Mouse (Mus musculus): ENCODE measurements around the gene Dnajc4. TPM values are rescaled to one million over a fixed set of nuclear protein-coding genes. Genes with fewer than 3 reads are reported as not detected.

Gene Dnajc4
- polyA plus RNA-seq, 1 experiment = 12.2 TPM

DNA sequence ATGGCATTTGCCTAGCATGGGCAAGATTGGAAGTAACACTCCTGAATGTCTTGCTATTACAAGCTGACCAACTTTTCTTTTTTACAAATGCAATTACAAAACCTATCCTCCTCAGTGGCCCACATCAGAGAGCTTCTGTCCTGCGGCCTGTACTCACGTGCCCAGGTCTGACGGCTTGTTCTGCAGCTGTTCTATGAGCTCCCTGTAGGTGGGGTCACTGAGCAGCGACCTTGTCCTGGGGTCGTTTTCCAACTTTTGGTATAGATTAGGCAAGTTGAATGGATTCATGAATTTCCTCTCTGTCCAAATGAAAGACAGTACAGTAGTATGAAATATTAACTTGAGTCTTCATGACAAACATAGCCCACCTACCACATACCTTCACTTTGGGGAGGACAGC, 41.6 kb upstream of the Dnajc4 start:
- H3K79me2 ChIP-seq (ENCODE audit: control insufficient read depth, insufficient read depth) = peaks cover 65% of the 10 kb centered on the region

GRCm38 (mm10) chr19:7029531-7029930, 37.2 kb upstream of the Dnajc4 start:
- no peak for TF ChIP-seq MYOG (IDR thresholded peaks at IDR 0.05; ENCODE audit: control insufficient read depth, extremely low read depth, insufficient read length)
- no peak for TF ChIP-seq MAX (IDR thresholded peaks at IDR 0.05)
- TF ChIP-seq USF1 (IDR thresholded peaks at IDR 0.05; ENCODE audit: low read depth) = no peak
- TF ChIP-seq CTCF (IDR thresholded peaks at IDR 0.05; ENCODE audit: control insufficient read depth, insufficient read depth, insufficient read length) = no peak
- TF ChIP-seq FOSL1 (IDR thresholded peaks at IDR 0.05; ENCODE audit: insufficient read depth, low read length, poor library complexity, severe bottlenecking) = no peak
- TF ChIP-seq CEBPB (IDR thresholded peaks at IDR 0.05; ENCODE audit: low read depth) = no peak
- TF ChIP-seq MYOD1 (IDR thresholded peaks at IDR 0.05; ENCODE audit: control insufficient read depth, insufficient read length, low read depth) = no peak
- Histone ChIP-seq H3ac (ENCODE audit: control insufficient read depth, insufficient read length, low read depth) (no peak overlapping the region), H3K36me3 (ENCODE audit: control insufficient read depth, insufficient read depth) (peaks cover 99% of the 10 kb centered on the region), H3K27me3 (ENCODE audit: control insufficient read depth, insufficient read depth, insufficient read length) (no peaks in the 10 kb centered on the region), H3K4me3 (ENCODE audit: insufficient read depth, poor library complexity, severe bottlenecking) (no peak overlapping the region), H3K79me2 (ENCODE audit: control insufficient read depth, insufficient read depth) (peaks cover 20% of the 10 kb centered on the region), H3K79me3 (ENCODE audit: low read depth) (no peaks in the 10 kb centered on the region)

More for the DNA sequence above, 41.6 kb upstream of the Dnajc4 start:
- H3K4me3 ChIP-seq (ENCODE audit: insufficient read depth, poor library complexity, severe bottlenecking) = no peak overlapping the region
- TF ChIP-seq FOSL1 (IDR thresholded peaks at IDR 0.05; ENCODE audit: insufficient read depth, low read length, poor library complexity, severe bottlenecking) (no peak), USF1 (IDR thresholded peaks at IDR 0.05; ENCODE audit: low read depth) (no peak)
- H3K36me3 ChIP-seq (ENCODE audit: control insufficient read depth, insufficient read depth) = peaks cover 90% of the 10 kb centered on the region
- H3ac ChIP-seq (ENCODE audit: control insufficient read depth, insufficient read length, low read depth) = no peak overlapping the region
- H3K27me3 ChIP-seq (ENCODE audit: control insufficient read depth, insufficient read depth, insufficient read length) = no peaks in the 10 kb centered on the region
- H3K79me3 ChIP-seq (ENCODE audit: low read depth) = peaks cover 39% of the 10 kb centered on the region

GRCm38 (mm10) chr19:7020224-7020641, 27.9 kb upstream of the Dnajc4 start:
- Histone ChIP-seq H3K79me3 (ENCODE audit: low read depth) (no peaks in the 10 kb centered on the region), H3K27me3 (ENCODE audit: control insufficient read depth, insufficient read depth, insufficient read length) (no peaks in the 10 kb centered on the region), H3K79me2 (ENCODE audit: control insufficient read depth, insufficient read depth) (no peaks in the 10 kb centered on the region), H3K4me3 (ENCODE audit: insufficient read depth, poor library complexity, severe bottlenecking) (no peak overlapping the region), H3ac (ENCODE audit: control insufficient read depth, insufficient read length, low read depth) (no peak overlapping the region), H3K36me3 (ENCODE audit: control insufficient read depth, insufficient read depth) (peaks cover 70% of the 10 kb centered on the region)
- peak; percentile 23 for TF ChIP-seq CTCF (IDR thresholded peaks at IDR 0.05; ENCODE audit: control insufficient read depth, insufficient read depth, insufficient read length)
- no peak for TF ChIP-seq FOSL1 (IDR thresholded peaks at IDR 0.05; ENCODE audit: insufficient read depth, low read length, poor library complexity, severe bottlenecking)

DNA sequence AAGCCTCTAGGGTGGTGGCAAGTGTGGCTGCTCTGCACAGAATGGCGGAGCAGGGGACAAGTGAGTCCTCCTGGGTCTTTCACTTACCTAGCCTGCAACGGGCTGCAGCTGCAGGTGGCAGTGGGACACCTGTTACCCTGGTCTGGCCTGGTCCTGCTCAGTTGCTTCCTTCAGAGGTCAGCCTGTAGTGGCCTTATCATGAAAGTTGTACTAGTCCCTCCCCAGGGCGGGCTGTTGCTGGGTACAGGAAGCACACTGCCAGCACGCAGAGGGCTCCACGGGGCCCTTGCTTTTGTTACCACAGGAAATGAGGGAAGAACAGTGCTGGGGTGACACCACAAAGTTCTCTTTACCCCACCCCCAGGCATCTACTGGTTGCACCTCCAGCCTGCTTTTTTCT, 26.8 kb upstream of the Dnajc4 start, which contains the start of gene Fermt3:
Gene Fermt3 (minus strand): TSS at position 279 of the 400 bp plus-strand sequence.
- H3K79me2 ChIP-seq (ENCODE audit: control insufficient read depth, insufficient read depth) = no peaks in the 10 kb centered on the region
- H3K27me3 ChIP-seq (ENCODE audit: control insufficient read depth, insufficient read depth, insufficient read length) = no peaks in the 10 kb centered on the region
- TF ChIP-seq USF1 (IDR thresholded peaks at IDR 0.05; ENCODE audit: low read depth) (no peak), CTCF (IDR thresholded peaks at IDR 0.05; ENCODE audit: control insufficient read depth, insufficient read depth, insufficient read length) (no peak), MYOD1 (IDR thresholded peaks at IDR 0.05; ENCODE audit: control insufficient read depth, insufficient read length, low read depth) (no peak), CEBPB (IDR thresholded peaks at IDR 0.05; ENCODE audit: low read depth) (no peak), MYOG (IDR thresholded peaks at IDR 0.05; ENCODE audit: control insufficient read depth, extremely low read depth, insufficient read length) (no peak), FOSL1 (IDR thresholded peaks at IDR 0.05; ENCODE audit: insufficient read depth, low read length, poor library complexity, severe bottlenecking) (no peak), MAX (IDR thresholded peaks at IDR 0.05) (no peak)
- H3K36me3 ChIP-seq (ENCODE audit: control insufficient read depth, insufficient read depth) = peaks cover 60% of the 10 kb centered on the region
- no peak within 1 kb of the TSS for H3K4me3 ChIP-seq (ENCODE audit: insufficient read depth, poor library complexity, severe bottlenecking)
- no peaks in the 10 kb centered on the region for H3K79me3 ChIP-seq (ENCODE audit: low read depth)
- H3ac ChIP-seq (ENCODE audit: control insufficient read depth, insufficient read length, low read depth) = no peak within 1 kb of the TSS

GRCm38 (mm10) chr19:7018546-7018945, 26.2 kb upstream of the Dnajc4 start:
- TF ChIP-seq CEBPB (IDR thresholded peaks at IDR 0.05; ENCODE audit: low read depth) (no peak), FOSL1 (IDR thresholded peaks at IDR 0.05; ENCODE audit: insufficient read depth, low read length, poor library complexity, severe bottlenecking) (no peak), MYOG (IDR thresholded peaks at IDR 0.05; ENCODE audit: control insufficient read depth, extremely low read depth, insufficient read length) (no peak), MYOD1 (IDR thresholded peaks at IDR 0.05; ENCODE audit: control insufficient read depth, insufficient read length, low read depth) (no peak), MAX (IDR thresholded peaks at IDR 0.05) (no peak)
- Histone ChIP-seq H3K27me3 (ENCODE audit: control insufficient read depth, insufficient read depth, insufficient read length) (no peaks in the 10 kb centered on the region), H3ac (ENCODE audit: control insufficient read depth, insufficient read length, low read depth) (no peak overlapping the region), H3K36me3 (ENCODE audit: control insufficient read depth, insufficient read depth) (peaks cover 53% of the 10 kb centered on the region), H3K79me2 (ENCODE audit: control insufficient read depth, insufficient read depth) (no peaks in the 10 kb centered on the region), H3K79me3 (ENCODE audit: low read depth) (no peaks in the 10 kb centered on the region), H3K4me3 (ENCODE audit: insufficient read depth, poor library complexity, severe bottlenecking) (no peak overlapping the region)

DNA sequence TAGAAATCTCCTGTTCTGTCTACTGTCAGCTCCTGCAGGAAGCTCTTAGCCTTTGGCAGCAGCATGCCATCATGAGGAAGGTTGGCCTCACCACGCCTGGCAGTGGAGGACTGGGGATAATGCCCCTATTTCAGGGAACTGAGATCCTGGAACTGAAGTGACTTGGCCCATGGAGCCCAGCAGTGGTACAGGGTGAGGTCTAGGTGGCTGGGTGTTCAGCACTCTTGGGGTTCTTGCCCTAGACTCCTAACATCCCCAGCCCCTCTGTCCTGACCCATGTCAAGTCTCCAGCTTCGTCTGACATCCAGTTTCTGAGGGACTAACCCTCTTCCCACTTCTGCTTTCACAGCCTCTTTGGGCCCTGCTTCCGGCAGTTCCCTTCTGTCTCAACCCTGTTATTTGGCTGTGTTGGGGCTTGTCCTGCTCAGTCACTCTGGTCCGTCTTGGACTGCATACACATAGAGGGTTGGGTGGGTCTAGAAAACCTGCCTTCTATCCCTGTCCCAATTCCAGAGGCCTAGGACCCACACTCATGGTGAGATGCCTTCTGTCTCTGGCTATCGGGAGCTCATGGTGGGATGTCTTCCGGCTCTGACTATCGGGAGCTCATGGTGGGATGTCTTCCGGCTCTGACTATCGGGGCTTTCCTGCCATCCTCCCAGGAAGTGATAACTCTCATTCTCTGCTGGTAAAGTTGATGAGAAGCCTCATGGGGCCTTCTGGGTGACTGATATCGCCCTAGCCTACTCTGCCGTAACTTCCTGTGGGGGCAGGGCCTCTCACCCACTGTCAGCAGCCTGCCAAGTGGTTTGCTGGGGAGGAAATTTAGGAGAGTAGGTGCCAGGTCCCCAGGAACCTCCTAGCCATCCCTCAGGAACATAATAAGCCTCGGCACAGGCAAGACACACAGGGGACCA, 25.4 kb upstream of the Dnajc4 start:
- H3K4me3 ChIP-seq (ENCODE audit: insufficient read depth, poor library complexity, severe bottlenecking) = no peak overlapping the region
- no peak for TF ChIP-seq CEBPB (IDR thresholded peaks at IDR 0.05; ENCODE audit: low read depth)
- no peak for TF ChIP-seq USF1 (IDR thresholded peaks at IDR 0.05; ENCODE audit: low read depth)
- no peak for TF ChIP-seq FOSL1 (IDR thresholded peaks at IDR 0.05; ENCODE audit: insufficient read depth, low read length, poor library complexity, severe bottlenecking)
- no peak for TF ChIP-seq MAX (IDR thresholded peaks at IDR 0.05)
- TF ChIP-seq MYOD1 (IDR thresholded peaks at IDR 0.05; ENCODE audit: control insufficient read depth, insufficient read length, low read depth) = no peak
- TF ChIP-seq MYOG (IDR thresholded peaks at IDR 0.05; ENCODE audit: control insufficient read depth, extremely low read depth, insufficient read length) = no peak
- TF ChIP-seq CTCF (IDR thresholded peaks at IDR 0.05; ENCODE audit: control insufficient read depth, insufficient read depth, insufficient read length) = no peak
- no peaks in the 10 kb centered on the region for H3K79me2 ChIP-seq (ENCODE audit: control insufficient read depth, insufficient read depth)
- H3K79me3 ChIP-seq (ENCODE audit: low read depth) = no peaks in the 10 kb centered on the region
- no peaks in the 10 kb centered on the region for H3K27me3 ChIP-seq (ENCODE audit: control insufficient read depth, insufficient read depth, insufficient read length)
- H3ac ChIP-seq (ENCODE audit: control insufficient read depth, insufficient read length, low read depth) = no peak overlapping the region
- peaks cover 50% of the 10 kb centered on the region for H3K36me3 ChIP-seq (ENCODE audit: control insufficient read depth, insufficient read depth)

Measured in C2C12 (cell line).